Mouse (Mus musculus): Measurements from ENCODE around the gene Ell.
"Not testable (repeated sequence)": the region's sequence is repeated elsewhere in the genome, so short reads cannot be mapped to it uniquely, and the experiment has no call there.

Gene Ell

DNA sequence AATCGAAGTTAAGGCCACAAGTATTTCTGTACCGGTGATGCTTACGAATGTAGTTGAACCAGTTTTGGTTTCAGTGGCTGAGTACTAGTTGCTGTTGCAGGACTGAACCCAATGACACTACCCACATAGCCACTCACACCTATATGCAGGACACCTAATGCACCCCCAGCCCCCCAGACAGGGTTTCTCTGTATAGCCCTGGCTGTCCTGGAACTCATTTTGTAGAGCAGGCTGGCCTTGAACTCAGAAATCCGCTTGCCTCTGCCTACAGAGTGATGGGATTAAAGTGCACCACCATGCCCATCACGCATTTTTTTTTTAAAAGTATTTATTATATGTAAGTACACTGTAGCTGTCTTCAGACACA lies 32.2 kb upstream of the Ell start:
- no peak for DNase-seq

DNA sequence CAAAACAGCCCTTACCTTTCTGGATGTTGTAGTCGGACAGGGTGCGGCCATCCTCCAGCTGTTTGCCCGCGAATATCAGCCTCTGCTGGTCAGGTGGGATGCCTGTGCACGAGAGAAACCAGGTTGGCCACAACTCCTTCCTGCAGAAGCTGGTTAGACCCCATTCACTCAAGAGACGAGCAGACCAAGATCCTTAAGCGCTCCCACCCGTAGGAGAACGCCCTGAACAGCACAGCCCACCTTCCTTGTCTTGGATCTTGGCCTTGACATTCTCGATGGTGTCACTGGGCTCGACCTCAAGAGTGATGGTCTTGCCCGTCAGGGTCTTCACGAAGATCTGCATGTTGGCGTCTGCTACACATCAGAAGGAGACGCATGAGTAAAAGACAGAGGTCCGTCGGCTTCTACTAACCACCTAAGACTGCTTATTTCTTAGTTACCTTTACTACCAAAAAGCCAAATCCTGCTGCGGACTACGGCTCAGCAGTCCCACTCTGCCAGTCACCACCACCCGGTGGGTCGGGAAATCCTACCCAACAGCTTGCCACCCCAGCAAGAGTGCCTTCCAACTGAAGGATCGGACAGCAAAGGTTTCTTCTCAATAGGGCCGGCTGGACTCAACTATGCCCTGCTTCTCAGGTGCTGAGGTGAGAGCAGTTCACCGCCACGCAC lies 29.8 kb upstream of the Ell start:
- no peak for DNase-seq

GRCm38 (mm10) chr8:70510228-70510915 lies 28.9 kb upstream of the Ell start, which contains the start of gene Uba52:
Gene Uba52 (minus strand): TSS chr8:70510801.
- peak; percentile 98 for DNase-seq

GRCm38 (mm10) chr8:70511174-70511573 lies 28.1 kb upstream of the Ell start:
- not testable (repeated sequence) for DNase-seq

DNA sequence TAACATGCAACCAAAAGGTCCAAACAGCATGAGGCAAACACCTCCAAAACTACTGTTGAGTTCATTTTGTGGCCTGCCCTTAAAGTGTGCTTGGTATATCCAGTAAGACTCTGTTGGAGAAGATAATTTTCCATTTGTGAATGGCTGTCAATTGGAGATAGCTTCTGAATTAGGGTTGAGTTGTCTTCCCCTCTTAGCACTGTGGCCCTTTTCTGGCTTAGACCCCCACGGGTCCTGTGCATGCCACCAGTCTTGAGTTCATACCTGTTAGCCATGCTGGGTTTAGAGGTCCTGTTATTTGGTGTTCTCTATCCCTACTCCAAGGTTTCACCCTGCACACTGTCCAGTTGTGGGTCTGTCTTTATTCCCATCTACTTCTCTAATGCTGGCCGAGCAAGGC lies 27.5 kb upstream of the Ell start:
- no peak for DNase-seq

- no peak for DNase-seq
Measured at GRCm38 (mm10) chr8:70512253-70512903, 26.9 kb upstream of the Ell start.

DNA sequence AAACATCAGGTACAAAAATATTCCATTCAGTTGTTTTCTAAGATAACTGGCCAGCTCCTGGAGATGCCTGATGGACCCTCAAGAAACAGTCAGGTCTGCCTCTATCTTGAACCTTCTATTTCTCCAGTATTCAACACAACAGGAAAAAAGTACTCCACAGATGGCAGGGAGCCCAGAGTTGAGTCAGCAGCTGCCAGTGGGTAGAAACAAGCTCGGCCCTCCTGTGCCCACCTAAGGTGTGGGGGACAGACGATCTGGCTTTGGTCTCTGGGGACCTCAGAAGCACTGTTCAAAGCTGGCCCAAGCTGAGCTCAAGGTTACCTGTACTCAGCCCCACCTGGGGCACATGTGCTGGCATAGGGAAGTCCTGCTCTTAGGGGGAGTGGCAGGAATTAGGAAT lies 25.8 kb upstream of the Ell start:
- DNase-seq: peak in 1 of 2 experiments; percentile 40

DNA sequence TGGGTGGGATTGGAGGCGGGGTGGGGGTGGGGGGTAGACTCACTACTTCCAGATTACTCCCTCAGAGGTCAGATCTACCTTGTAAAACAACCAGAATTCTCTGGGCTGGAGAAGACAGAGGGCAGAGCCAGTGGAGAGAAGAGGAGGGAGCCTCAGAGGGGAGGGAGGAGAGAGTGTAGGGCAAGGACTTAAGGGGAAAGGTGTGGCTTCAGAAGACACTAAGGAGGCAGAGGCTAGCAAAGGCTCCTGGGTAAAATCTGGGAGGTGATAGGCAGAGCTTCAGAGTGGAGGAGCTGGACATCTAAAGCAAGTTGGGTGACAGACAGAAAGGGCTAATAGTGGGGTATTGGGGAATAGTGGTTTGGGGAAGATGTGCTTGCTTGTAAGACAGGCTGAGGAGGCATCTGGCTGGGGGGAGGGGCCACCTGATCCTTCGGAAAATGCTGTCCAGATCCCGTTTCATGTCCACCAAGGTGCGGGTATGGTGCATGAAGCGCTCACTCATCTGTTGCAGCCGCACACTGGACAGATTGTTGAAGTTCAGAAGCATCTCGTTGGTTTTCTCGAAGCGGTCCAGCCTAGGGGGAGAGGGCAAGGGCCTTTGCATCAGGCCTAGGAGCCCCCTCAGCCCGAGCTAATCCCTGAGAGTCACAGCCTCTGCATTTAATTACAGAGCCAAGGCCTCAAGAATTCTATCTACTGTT lies 21.2 kb upstream of the Ell start:
- no peak for DNase-seq

DNA sequence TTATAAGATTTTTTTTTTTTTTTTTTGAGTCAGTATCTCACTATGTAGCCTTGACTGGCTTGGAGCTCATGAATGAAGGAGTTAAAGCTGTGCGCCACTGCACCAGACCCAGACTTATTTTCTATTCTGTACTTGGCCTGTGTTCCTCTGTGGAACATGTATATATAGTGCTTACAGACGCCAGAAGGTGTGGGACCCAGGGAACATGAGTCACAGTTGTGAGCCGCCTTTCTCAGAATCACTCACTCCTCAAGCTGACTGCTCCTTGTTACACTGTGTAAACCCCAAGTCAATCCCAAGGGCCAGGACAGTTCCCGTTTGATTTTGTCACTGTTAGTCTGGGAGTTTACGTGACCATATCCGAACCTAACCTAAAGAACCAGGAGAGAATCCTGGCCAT lies 20.2 kb upstream of the Ell start:
- no peak for DNase-seq

- no peak for DNase-seq
Measured at GRCm38 (mm10) chr8:70519606-70520005, 19.7 kb upstream of the Ell start.

- DNase-seq: peak; percentile 96 to 97
Measured at GRCm38 (mm10) chr8:70522592-70523403, 16.5 kb upstream of the Ell start.

DNA sequence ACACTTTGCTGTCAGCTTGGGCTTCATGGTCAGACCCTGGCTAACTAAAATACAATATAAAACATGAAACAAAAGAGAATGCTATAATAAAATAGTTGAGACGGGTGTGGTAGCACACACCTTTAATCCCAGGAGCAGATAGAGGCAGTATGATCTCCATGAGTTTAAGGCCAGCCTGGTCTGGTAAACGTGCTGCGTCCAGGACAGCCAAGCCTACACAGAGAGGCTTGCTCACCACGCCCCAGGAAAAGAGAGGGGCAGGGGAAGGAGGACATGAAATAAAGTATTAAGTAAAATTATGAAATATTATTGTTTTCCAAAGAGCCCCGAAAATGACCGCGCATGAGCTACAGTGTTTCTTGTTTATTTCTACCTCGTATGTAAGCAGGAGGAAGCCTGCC lies 12.1 kb upstream of the Ell start:
- DNase-seq: no peak

- peak; percentile 98 to 99 for DNase-seq
Measured at GRCm38 (mm10) chr8:70527512-70528181, 11.6 kb upstream of the Ell start, which contains the start of the genes Fkbp8 and Kxd1. Gene Fkbp8 (plus strand): TSS chr8:70527724. Gene Kxd1 (minus strand): TSS chr8:70527956.

GRCm38 (mm10) chr8:70528182-70528797 lies 11.0 kb upstream of the Ell start:
- DNase-seq: no peak

DNA sequence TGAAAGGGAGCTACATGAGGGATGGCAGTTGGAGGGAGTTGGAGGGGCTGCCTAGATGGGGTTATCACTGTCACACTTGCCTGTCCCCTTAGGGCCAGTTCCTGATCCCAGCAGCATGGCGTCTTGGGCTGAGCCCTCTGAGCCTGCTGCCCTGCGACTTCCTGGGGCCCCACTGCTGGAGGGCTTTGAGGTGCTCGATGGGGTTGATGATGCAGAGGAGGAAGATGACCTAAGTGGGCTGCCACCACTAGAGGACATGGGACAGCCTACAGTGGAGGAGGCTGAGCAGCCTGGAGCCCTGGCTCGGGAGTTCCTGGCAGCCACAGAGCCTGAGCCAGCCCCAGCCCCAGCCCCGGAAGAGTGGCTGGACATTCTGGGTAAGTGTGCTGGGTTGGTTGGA lies 10.0 kb upstream of the Ell start:
- peak in 1 of 2 experiments; percentile 28 for DNase-seq

DNA sequence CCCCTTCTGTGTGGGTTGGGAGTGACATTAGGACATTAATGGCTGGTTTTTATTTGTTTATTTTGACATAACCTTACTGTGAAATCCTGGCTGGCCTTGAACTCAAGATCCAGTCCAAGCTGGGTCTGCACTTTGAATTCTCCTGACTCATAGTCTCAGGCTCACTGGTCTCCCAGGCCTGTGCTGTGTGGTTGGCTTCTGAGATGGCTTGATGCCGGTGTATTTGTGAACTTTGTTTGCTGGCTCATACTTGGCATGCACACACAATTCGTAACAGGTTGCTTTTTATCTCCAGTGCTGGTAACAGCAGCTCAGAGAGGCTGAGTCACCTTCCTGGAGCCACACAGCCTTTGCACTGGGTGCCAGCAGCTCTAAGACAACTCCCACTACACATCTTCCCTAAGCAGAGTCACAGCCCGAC lies 9.5 kb upstream of the Ell start:
- DNase-seq: no peak

DNA sequence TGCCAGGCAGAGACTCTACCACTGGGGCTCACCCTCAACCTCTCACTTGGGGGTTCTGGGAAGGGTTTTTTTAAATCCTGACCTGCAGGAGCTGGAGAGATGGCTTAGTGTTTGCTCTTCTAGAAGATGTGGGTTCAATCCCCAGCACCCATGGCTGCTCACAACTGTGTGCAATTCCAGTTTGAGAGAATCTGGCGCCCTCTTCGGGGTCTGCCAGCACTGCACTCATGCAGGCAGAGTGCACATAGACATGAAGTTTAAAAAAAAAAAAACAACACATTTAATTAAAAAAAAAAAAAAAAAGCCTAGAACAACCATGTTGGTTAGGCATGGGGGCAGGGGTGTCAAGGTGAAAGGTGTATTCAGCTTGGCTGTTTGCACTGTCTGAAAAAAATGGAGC lies 8.9 kb upstream of the Ell start:
- DNase-seq: no peak

- DNase-seq: no peak
Measured at GRCm38 (mm10) chr8:70534281-70534680, 5.0 kb upstream of the Ell start.

DNA sequence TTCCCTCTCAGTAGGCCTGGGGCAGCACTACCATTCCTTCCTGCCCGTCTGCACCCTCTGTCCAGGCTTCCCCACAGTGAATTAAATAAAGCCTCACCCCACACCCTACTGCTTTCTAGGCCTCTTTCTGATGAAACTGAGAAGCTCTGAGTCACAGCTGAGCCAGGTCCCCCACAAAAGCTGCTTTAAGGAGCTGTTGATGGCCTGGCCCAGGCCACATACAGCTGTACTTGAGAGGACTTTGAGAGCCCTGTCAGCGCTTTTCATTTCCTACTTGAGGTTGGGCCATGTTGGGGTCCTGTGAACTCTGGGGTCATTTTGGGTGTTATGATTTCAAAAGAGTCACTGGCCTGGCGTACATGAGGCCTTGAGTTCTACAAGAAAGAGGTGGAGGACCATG lies 4.0 kb upstream of the Ell start:
- peak; percentile 37 to 74 for DNase-seq

GRCm38 (mm10) chr8:70535701-70536100 lies 3.6 kb upstream of the Ell start:
- no peak for DNase-seq

DNA sequence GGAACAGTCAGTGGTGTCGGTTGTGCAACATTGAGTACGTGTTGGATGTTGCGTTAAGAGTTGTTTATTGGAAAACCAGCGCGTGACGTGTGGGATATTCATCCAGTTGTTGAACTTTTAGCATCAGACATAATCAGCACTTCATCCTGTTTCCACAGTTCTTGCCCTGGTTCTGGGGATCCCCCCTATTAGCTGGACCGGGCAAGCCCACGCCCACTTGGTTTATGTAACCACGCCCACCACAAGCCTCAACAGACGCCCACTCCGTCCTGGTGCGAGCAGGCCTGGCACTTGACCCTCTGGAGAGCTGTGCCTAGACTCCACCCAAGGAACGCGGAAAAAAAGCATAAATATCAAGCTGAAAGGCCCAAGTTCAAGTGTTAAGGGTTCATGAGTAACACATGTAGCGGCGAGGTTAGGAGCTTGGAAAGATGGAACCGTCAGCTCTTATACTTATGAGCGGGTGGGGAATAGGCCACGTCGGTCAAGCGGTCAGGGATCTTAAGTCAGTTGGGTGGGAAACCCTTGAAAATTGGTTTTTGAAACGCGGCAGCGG lies 1.2 kb upstream of the Ell start:
- peak; percentile 84 to 90 for DNase-seq

Data from lung, postnatal 4 days (tissue).